Comparison of ENCODE assay signal across 29 mouse cellular contexts in genomic region chr2:154803372-154803771, GRCm38 (mm10). TPM values are rescaled to one million over a fixed set of nuclear protein-coding genes. Genes with fewer than 3 reads are reported as not detected.
"Had no signal": no experiment of that assay in that cellular context is flagged by ENCODE, and none has a peak within 500 bp of the region (broad histone marks: within the 10 kb centered on the region; RNA-seq: fewer than 3 reads in every experiment).

No protein-coding gene starts in this region.

- H3K4me3 ChIP-seq: layer of hippocampus, adult 2 months; left cerebral cortex, adult 2 months; lung, embryonic 15.5 days; midbrain, embryonic 12.5 days; midbrain, embryonic 15.5 days; neural tube, embryonic 12.5 days; neural tube, embryonic 15.5 days had no signal

- H3K4me1 ChIP-seq: neural tube, embryonic 12.5 days had no signal

- H3K9ac ChIP-seq: liver, embryonic 14.5 days; lung, embryonic 15.5 days; midbrain, embryonic 12.5 days; midbrain, embryonic 15.5 days; neural tube, embryonic 12.5 days; neural tube, embryonic 15.5 days had no signal

- H3K9me3 ChIP-seq: lung, embryonic 15.5 days; midbrain, embryonic 12.5 days; midbrain, embryonic 15.5 days; neural tube, embryonic 12.5 days; neural tube, embryonic 15.5 days had no signal

- H3K4me2 ChIP-seq: lung, embryonic 15.5 days; midbrain, embryonic 12.5 days; midbrain, embryonic 15.5 days; neural tube, embryonic 12.5 days; neural tube, embryonic 15.5 days had no signal

- H3K27ac ChIP-seq: kidney, postnatal 0 days; layer of hippocampus, adult 2 months; left cerebral cortex, adult 2 months; liver, embryonic 14.5 days; lung, embryonic 15.5 days; macrophage; midbrain, embryonic 12.5 days; neural tube, embryonic 12.5 days; neural tube, embryonic 15.5 days; stomach, postnatal 0 days had no signal

- H3K36me3 ChIP-seq: lung, embryonic 15.5 days; midbrain, embryonic 12.5 days; midbrain, embryonic 15.5 days; neural tube, embryonic 15.5 days had no signal

- ATAC-seq: midbrain, embryonic 15.5 days had no signal

- DNase-seq: kidney, adult 2 months; kidney, postnatal 25 days; layer of hippocampus, adult 9-11 months; layer of hippocampus, postnatal 36 days; right cerebral cortex, adult 18-20 months; right cerebral cortex, postnatal 14 days; right cerebral cortex, postnatal 4 days; thymus, adult 2 months; thymus, postnatal 14 days; thymus, postnatal 4 days had no signal

- H3K27me3 ChIP-seq: lung, embryonic 15.5 days; midbrain, embryonic 12.5 days; midbrain, embryonic 15.5 days; neural tube, embryonic 12.5 days; neural tube, embryonic 15.5 days had no signal

RNA-seq across cellular contexts. Expression of gene a, which starts 12.2 kb away (rescaled TPM):
- total RNA-seq: layer of hippocampus, adult 2 months; layer of hippocampus, postnatal 36 days; left cerebral cortex, adult 2 months; left cerebral cortex, postnatal 36 days; megakaryocyte, adult 5-6 weeks had no signal
- polyA plus RNA-seq: kidney, adult 2 months; kidney, embryonic 14.5 days; lung, embryonic 15.5 days; macrophage; neural tube, embryonic 12.5 days; stomach, embryonic 14.5 days had no signal

RNA-seq across cellular contexts. Expression of gene Gm14214, which starts 33.5 kb away (rescaled TPM):
- total RNA-seq: layer of hippocampus, adult 2 months; layer of hippocampus, postnatal 36 days; left cerebral cortex, adult 2 months; left cerebral cortex, postnatal 10 days; left cerebral cortex, postnatal 36 days; megakaryocyte, adult 5-6 weeks had no signal
- polyA plus RNA-seq: kidney, adult 2 months; kidney, embryonic 14.5 days; kidney, postnatal 0 days; large intestine, adult 2 months; limb, embryonic 11.5 days; limb, embryonic 14.5 days; liver, embryonic 14.5 days; lung, embryonic 15.5 days; macrophage; midbrain, embryonic 12.5 days; midbrain, embryonic 15.5 days; neural tube, embryonic 12.5 days; neural tube, embryonic 15.5 days; stomach, embryonic 14.5 days; stomach, postnatal 0 days; thymus, adult 2 months had no signal
